Mouse (Mus musculus): ENCODE results near the gene Fzd7.

- TF ChIP-seq RAD21 (IDR thresholded peaks at IDR 0.05; ENCODE audit: low read depth, low read length): no peak
- no peak for TF ChIP-seq RCOR1 (conservative IDR thresholded peaks at IDR 0.05; ENCODE audit: low read depth, low read length)
Measured at GRCm38 (mm10) chr1:59497741-59498613, 15.8 kb downstream of the Fzd7 start.
